Mouse (Mus musculus) kidney, adult 11 months (tissue): Measurements from ENCODE around the gene Mnd1.
A peak's percentile ranks its signal among the peaks of the same experiment; 100 is the strongest.

ENCODE experiments used
- DNase-seq: peaks from one replicate; pipeline ENCODE4 v3.0.0; 2022

Mnd1 gene

GRCm38 (mm10) chr3:84155558-84156006 is at the start of gene Mnd1:
Mnd1 (minus strand) TSS chr3:84155786.
- DNase-seq = peak; percentile 97

- DNase-seq = no peak
Observed at GRCm38 (mm10) chr3:84204640-84205039, 49.1 kb upstream of the Mnd1 start.

GRCm38 (mm10) chr3:84200559-84201420 is 45.2 kb upstream of the Mnd1 start:
- DNase-seq = no peak

GRCm38 (mm10) chr3:84199516-84199915 is 43.9 kb upstream of the Mnd1 start:
- no peak for DNase-seq

GRCm38 (mm10) chr3:84198229-84198628 is 42.6 kb upstream of the Mnd1 start:
- DNase-seq = no peak

- DNase-seq = no peak
Observed at GRCm38 (mm10) chr3:84193881-84194280, 38.3 kb upstream of the Mnd1 start.

- peak; percentile 15 for DNase-seq
Observed at GRCm38 (mm10) chr3:84191141-84191881, 35.7 kb upstream of the Mnd1 start.

- no peak for DNase-seq
Observed at GRCm38 (mm10) chr3:84190513-84191061, 35.0 kb upstream of the Mnd1 start.

- peak; percentile 24 for DNase-seq
Observed at GRCm38 (mm10) chr3:84189629-84190173, 34.1 kb upstream of the Mnd1 start.

- DNase-seq = no peak
Observed at GRCm38 (mm10) chr3:84181717-84182116, 26.1 kb upstream of the Mnd1 start.

- no peak for DNase-seq
Observed at GRCm38 (mm10) chr3:84181102-84181501, 25.5 kb upstream of the Mnd1 start.

GRCm38 (mm10) chr3:84180304-84180703 is 24.7 kb upstream of the Mnd1 start:
- DNase-seq = no peak

GRCm38 (mm10) chr3:84177834-84178233 is 22.2 kb upstream of the Mnd1 start:
- no peak for DNase-seq

- DNase-seq = peak; percentile 61
Observed at GRCm38 (mm10) chr3:84175337-84176315, 20.0 kb upstream of the Mnd1 start.

- no peak for DNase-seq
Observed at GRCm38 (mm10) chr3:84173581-84174154, 18.1 kb upstream of the Mnd1 start, which contains the start of gene Gm6525. Gm6525 (plus strand) TSS chr3:84174104.

- DNase-seq = no peak
Observed at GRCm38 (mm10) chr3:84172406-84172805, 16.8 kb upstream of the Mnd1 start.

- DNase-seq = no peak
Observed at GRCm38 (mm10) chr3:84169393-84170005, 13.9 kb upstream of the Mnd1 start.

GRCm38 (mm10) chr3:84168943-84169342 is 13.4 kb upstream of the Mnd1 start:
- DNase-seq = no peak

GRCm38 (mm10) chr3:84166073-84166472 is 10.5 kb upstream of the Mnd1 start:
- no peak for DNase-seq

GRCm38 (mm10) chr3:84165391-84165790 is 9.8 kb upstream of the Mnd1 start:
- no peak for DNase-seq
